Mouse (Mus musculus) MEL (cell line): ENCODE measurements around the gene Serpind1. TPM values are rescaled to one million over a fixed set of nuclear protein-coding genes. Genes with fewer than 3 reads are reported as not detected.

Source experiments
- DNase-seq: peaks from one replicate; pipeline ENCODE4 v3.0.0; 2011; ENCODE audit warnings: low read depth, low spot score
- H3K27ac ChIP-seq: 2 replicates; pipeline ENCODE4 v1.5.1; 2012; ENCODE audit warnings: low read depth, mild to moderate bottlenecking, control low read depth, low read length, moderate library complexity; ENCODE audit not compliant: control insufficient read depth
- H3K27me3 ChIP-seq, 2 experiments: fragments of 150-350 bp in 1 of 2; sonication (generic) in 1 of 2; 2 replicates each; pipeline ENCODE4 v1.6.1; 2012; ENCODE audit warnings: low read length in 2 of 2, mild to moderate bottlenecking in 2 of 2, improper control_type of control experiment in 1 of 2, moderate library complexity in 1 of 2; ENCODE audit not compliant: insufficient read depth in 2 of 2, control insufficient read depth in 1 of 2
- H3K36me3 ChIP-seq, 2 experiments: 2 replicates each; pipeline ENCODE4 v1.6.1; 2012 to 2014; ENCODE audit warnings: low read length in 2 of 2, improper control_type of control experiment in 1 of 2, inconsistent platforms in 1 of 2, mild to moderate bottlenecking in 1 of 2; ENCODE audit not compliant: insufficient read depth in 2 of 2, control insufficient read depth in 1 of 2
- H3K4me1 ChIP-seq, 2 experiments: fragments of 150-350 bp in 1 of 2; sonication (generic) in 1 of 2; 2 replicates each; pipeline ENCODE4 v1.6.1; 2012; ENCODE audit warnings: low read length in 2 of 2, improper control_type of control experiment in 1 of 2, mild to moderate bottlenecking in 1 of 2; ENCODE audit not compliant: insufficient read depth in 2 of 2, control insufficient read depth in 1 of 2
- H3K4me3 ChIP-seq, 2 experiments: fragments of 150-350 bp in 1 of 2; sonication (generic) in 1 of 2; 2 replicates each; pipeline ENCODE4 v1.5.1; 2012; ENCODE audit warnings: low read depth in 2 of 2, low read length in 2 of 2, mild to moderate bottlenecking in 2 of 2, moderate library complexity in 2 of 2, control low read depth in 1 of 2, improper control_type of control experiment in 1 of 2; ENCODE audit not compliant: control insufficient read depth in 1 of 2, insufficient read depth in 1 of 2
- H3K79me2 ChIP-seq: 2 replicates; pipeline ENCODE4 v1.6.1; 2012; ENCODE audit warnings: mild to moderate bottlenecking, low read length, moderate library complexity; ENCODE audit not compliant: control insufficient read depth, poor library complexity, insufficient read depth
- H3K9ac ChIP-seq: 2 replicates; pipeline ENCODE4 v1.6.1; 2012; ENCODE audit warnings: low read depth, mild to moderate bottlenecking, control low read depth, low read length, moderate library complexity; ENCODE audit not compliant: control insufficient read depth, poor library complexity, severe bottlenecking
- H3K9me3 ChIP-seq: fragments of 150-350 bp; sonication (generic); replicated peaks from 2 replicates; pipeline ENCODE4 v1.6.1; 2012; ENCODE audit warnings: mild to moderate bottlenecking, low read length, improper control_type of control experiment, moderate library complexity; ENCODE audit not compliant: insufficient read depth
- BHLHE40 ChIP-seq: IDR thresholded peaks from 2 replicates; pipeline ENCODE4 v1.6.1; 2012; ENCODE audit warnings: low read depth, mild to moderate bottlenecking, inconsistent platforms, low read length, improper control_type of control experiment, borderline replicate concordance
- CHD1 ChIP-seq: IDR thresholded peaks from 2 replicates; pipeline ENCODE4 v1.6.1; 2012; ENCODE audit warnings: low read depth, mild to moderate bottlenecking, inconsistent platforms, low read length, improper control_type of control experiment
- ELF1 ChIP-seq: IDR thresholded peaks from 2 replicates; pipeline ENCODE4 v1.6.1; 2014; ENCODE audit warnings: low read depth, mild to moderate bottlenecking, inconsistent platforms, low read length, improper control_type of control experiment, moderate library complexity
- EP300 ChIP-seq, 2 experiments: IDR thresholded peaks; 2 replicates each; pipeline ENCODE4 v1.6.1; 2011; ENCODE audit warnings: improper control_type of control experiment in 2 of 2, low read length in 2 of 2, low read depth in 1 of 2, mild to moderate bottlenecking in 1 of 2
- GATA1 ChIP-seq: IDR thresholded peaks from 2 replicates; pipeline ENCODE4 v1.6.1; 2011; ENCODE audit warnings: low read depth, low read length, improper control_type of control experiment
- MAZ ChIP-seq: IDR thresholded peaks from 2 replicates; pipeline ENCODE4 v1.6.1; 2012; ENCODE audit warnings: low read depth, mild to moderate bottlenecking, inconsistent platforms, low read length, improper control_type of control experiment
- MYB ChIP-seq: IDR thresholded peaks from 2 replicates; pipeline ENCODE4 v1.6.1; 2011; ENCODE audit warnings: mild to moderate bottlenecking, low read depth, low read length, improper control_type of control experiment
- NRF1 ChIP-seq: IDR thresholded peaks from 2 replicates; pipeline ENCODE4 v1.6.1; 2014; ENCODE audit warnings: low read depth, mild to moderate bottlenecking, inconsistent platforms, low read length, improper control_type of control experiment, moderate library complexity; ENCODE audit not compliant: poor library complexity, insufficient read depth, severe bottlenecking
- POLR2A ChIP-seq, 2 experiments: IDR thresholded peaks; 2 replicates each; pipeline ENCODE4 v1.6.1; 2011 to 2012; ENCODE audit warnings: low read length in 2 of 2, mild to moderate bottlenecking in 2 of 2, control low read depth in 1 of 2, improper control_type of control experiment in 1 of 2, low read depth in 1 of 2, moderate library complexity in 1 of 2; ENCODE audit not compliant: control insufficient read depth in 1 of 2, insufficient read depth in 1 of 2, poor library complexity in 1 of 2
- RCOR1 ChIP-seq: IDR thresholded peaks from 2 replicates; pipeline ENCODE4 v1.6.1; 2012; ENCODE audit warnings: low read depth, mild to moderate bottlenecking, inconsistent platforms, low read length, improper control_type of control experiment
- TCF12 ChIP-seq: IDR thresholded peaks from 2 replicates; pipeline ENCODE4 v1.6.1; 2014; ENCODE audit warnings: low read depth, mild to moderate bottlenecking, inconsistent platforms, low read length, improper control_type of control experiment, moderate library complexity
- USF1 ChIP-seq: IDR thresholded peaks from 2 replicates; pipeline ENCODE4 v1.6.1; 2014; ENCODE audit warnings: low read depth, mild to moderate bottlenecking, inconsistent platforms, low read length, improper control_type of control experiment, moderate library complexity
- ZC3H11A ChIP-seq: IDR thresholded peaks from 2 replicates; pipeline ENCODE4 v1.6.1; 2012; ENCODE audit warnings: low read depth, mild to moderate bottlenecking, inconsistent platforms, low read length, improper control_type of control experiment
- ZNF384 ChIP-seq: IDR thresholded peaks from 2 replicates; pipeline ENCODE4 v1.6.1; 2012; ENCODE audit warnings: low read depth, mild to moderate bottlenecking, inconsistent platforms, low read length, improper control_type of control experiment
- polyA plus RNA-seq, 2 experiments: library from polyadenylated mRNA; stranded (reverse) in 1 of 2; unstranded in 1 of 2; fragments of >175 nt in 1 of 2; fragments of >200 nt in 1 of 2; gene quantifications; 2 replicates each; pipeline versions ENCODE4 v1.2.1 to v1.2.4; 2012; ENCODE audit warnings: low replicate concordance in 2 of 2, low read depth in 1 of 2; ENCODE audit not compliant: insufficient read length in 2 of 2, insufficient read depth in 1 of 2, missing spikeins in 1 of 2
- total RNA-seq: library from RNA; depleted of rRNA; stranded (reverse); fragments of 300-350 nt; gene quantifications from 2 replicates; pipeline ENCODE4 v1.2.3, GENCODE M21; 2012

The Serpind1 gene
- total and polyA plus RNA-seq, 3 experiments = not detected

DNA sequence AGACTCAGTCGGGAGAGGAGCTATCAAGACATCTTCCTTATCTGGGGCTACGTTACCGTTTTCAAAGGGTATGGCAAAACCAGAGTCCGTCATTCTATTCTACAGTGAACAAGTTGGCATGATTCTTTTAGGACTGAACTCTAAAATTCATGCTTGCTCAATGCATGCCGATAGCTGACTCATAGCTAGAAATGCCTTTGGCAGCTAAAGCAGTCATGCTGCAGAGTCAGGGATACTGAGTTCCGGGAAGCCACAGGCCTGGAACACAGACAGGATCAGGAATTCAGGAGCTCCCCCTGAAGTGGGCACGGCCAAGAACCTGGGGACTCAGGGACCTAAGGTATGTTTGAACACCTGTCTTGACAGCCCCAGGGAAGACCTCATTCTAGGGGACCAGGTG is 14.6 kb upstream of the Serpind1 start:
- no peak for DNase-seq
- Histone ChIP-seq H3K9ac (no peak overlapping the region), H3K27ac (no peak overlapping the region), H3K27me3 (no peaks in the 10 kb centered on the region), H3K36me3 (no peaks in the 10 kb centered on the region; a peak in 1 of 4 replicates), H3K79me2 (no peaks in the 10 kb centered on the region), H3K4me1 (no peaks in the 10 kb centered on the region), H3K4me3 (no peak overlapping the region), H3K9me3 (no peaks in the 10 kb centered on the region)
- TF ChIP-seq EP300 (IDR thresholded peaks at IDR 0.05; ENCODE audit: low read depth in 1 of 2, low read length in 2 of 2) = no peak
- TF ChIP-seq RCOR1 = no peak
- TF ChIP-seq ZC3H11A = no peak

DNA sequence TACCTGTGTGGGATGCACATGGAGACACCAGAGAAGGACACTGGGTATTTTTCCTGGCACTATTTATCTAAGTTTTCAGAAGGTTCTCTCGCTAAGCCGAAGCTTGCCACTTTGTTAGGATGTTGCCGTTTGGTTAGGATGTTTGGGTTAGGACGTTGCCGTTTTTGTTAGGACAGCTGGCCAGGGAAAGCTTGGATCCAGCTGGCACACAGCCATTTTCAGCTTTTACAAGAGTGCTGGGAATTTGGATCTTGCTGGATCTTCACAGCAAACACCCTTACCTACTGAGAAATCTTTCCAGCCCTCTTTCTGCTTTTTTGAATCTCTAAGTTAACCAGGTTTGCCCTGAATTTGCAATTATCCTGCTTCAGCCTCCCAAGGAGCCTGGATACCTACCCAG is 9.7 kb upstream of the Serpind1 start:
- Histone ChIP-seq H3K4me3 (no peak overlapping the region), H3K36me3 (no peaks in the 10 kb centered on the region; a peak in 1 of 4 replicates), H3K9me3 (no peaks in the 10 kb centered on the region), H3K9ac (no peak overlapping the region), H3K4me1 (no peaks in the 10 kb centered on the region), H3K27ac (no peak overlapping the region), H3K27me3 (no peaks in the 10 kb centered on the region), H3K79me2 (no peaks in the 10 kb centered on the region)
- no peak for TF ChIP-seq MYB
- DNase-seq = no peak

DNA sequence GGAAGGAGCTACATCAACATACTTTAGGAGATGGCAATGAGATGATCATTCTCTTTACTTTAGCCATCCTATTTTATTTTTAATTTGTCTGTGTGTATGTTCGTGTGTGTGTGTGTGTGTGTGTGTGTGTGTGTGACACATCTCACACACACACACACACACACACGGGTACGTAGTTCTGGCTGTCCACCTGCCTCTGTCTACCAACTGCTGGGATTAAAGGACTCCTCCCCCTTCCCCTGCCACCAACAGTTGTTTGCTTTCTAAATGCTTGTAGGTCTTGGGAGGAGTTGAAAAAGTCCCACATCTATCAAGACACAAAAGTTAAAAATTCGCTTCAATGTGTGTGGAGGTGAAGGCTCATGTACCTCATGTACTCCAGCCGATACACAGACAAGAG is 6.4 kb upstream of the Serpind1 start:
- H3K4me1 ChIP-seq = peaks cover 0 to 2% of the 10 kb centered on the region in 2 experiments; a peak in 1 of 4 replicates
- TF ChIP-seq NRF1 (no peak), ELF1 (no peak), BHLHE40 (no peak), POLR2A (IDR thresholded peaks at IDR 0.05; ENCODE audit: control insufficient read depth in 1 of 2, insufficient read depth in 1 of 2, low read depth in 1 of 2, low read length in 2 of 2, poor library complexity in 1 of 2) (no peak), ZNF384 (no peak), MAZ (no peak), TCF12 (no peak), USF1 (no peak), CHD1 (no peak), GATA1 (no peak)
- TF ChIP-seq, all 39 proteins: peak for 0
- H3K36me3 ChIP-seq = no peaks in the 10 kb centered on the region
- H3K4me3 ChIP-seq = no peak overlapping the region
- DNase-seq = no peak
- no peak overlapping the region for H3K9ac ChIP-seq
- H3K79me2 ChIP-seq = no peaks in the 10 kb centered on the region
- H3K27me3 ChIP-seq = no peaks in the 10 kb centered on the region
- no peaks in the 10 kb centered on the region for H3K9me3 ChIP-seq
- H3K27ac ChIP-seq = no peak overlapping the region
